Mouse (Mus musculus) kidney, adult 2 months (tissue): Measurements from ENCODE around the gene Cmya5. TPM values are rescaled to one million over a fixed set of nuclear protein-coding genes. Genes with fewer than 3 reads are reported as not detected.

ENCODE experiments used
- DNase-seq: peaks from one replicate; pipeline ENCODE4 v3.0.0; 2021
- H3K27ac ChIP-seq: fragments of 200-500 bp; 2 replicates; pipeline ENCODE4 v1.5.1; 2012; ENCODE audit warnings: low read depth, low read length, control low read depth, inconsistent platforms; ENCODE audit not compliant: insufficient read depth
- H3K27me3 ChIP-seq: fragments of 200-500 bp; replicated peaks from 2 replicates; pipeline ENCODE4 v1.6.1; 2012; ENCODE audit warnings: mild to moderate bottlenecking, moderate library complexity, low read length, inconsistent platforms; ENCODE audit not compliant: control insufficient read depth, insufficient read depth
- H3K36me3 ChIP-seq: fragments of 200-500 bp; 2 replicates; pipeline ENCODE4 v1.6.1; 2012; ENCODE audit warnings: mild to moderate bottlenecking, moderate library complexity, low read length, inconsistent platforms; ENCODE audit not compliant: control insufficient read depth, insufficient read depth
- H3K4me1 ChIP-seq: fragments of 200-500 bp; 2 replicates; pipeline ENCODE4 v1.6.1; 2011; ENCODE audit warnings: low read length; ENCODE audit not compliant: control insufficient read depth, insufficient read depth
- H3K4me3 ChIP-seq: fragments of 200-500 bp; 2 replicates; pipeline ENCODE4 v1.5.1; 2011; ENCODE audit warnings: mild to moderate bottlenecking, low read depth, low read length, control low read depth; ENCODE audit not compliant: insufficient read depth
- CTCF ChIP-seq: fragments of 200-500 bp; conservative IDR thresholded peaks from 2 replicates; pipeline ENCODE4 v1.5.1; 2011; ENCODE audit warnings: low read depth, mild to moderate bottlenecking, control low read depth, low read length, moderate library complexity, mixed read lengths; ENCODE audit not compliant: insufficient read depth, insufficient read length
- POLR2A ChIP-seq: fragments of 200-500 bp; IDR thresholded peaks from one replicate; pipeline ENCODE4 v1.6.1; 2011; ENCODE audit warnings: low read depth, low read length, control low read depth
- WGBS: fragments of 180-500 bp; shearing (Covaris S2); methylation state at CpG from one replicate; pipeline ENCODE4 v1.1.7; 2018; 5-methylcytosine and 5-hydroxymethylcytosine counted together
- polyA plus RNA-seq: library from polyadenylated mRNA; depleted of rRNA; stranded (reverse); fragments of >200 nt; gene quantifications from 2 replicates; pipeline ENCODE4 v1.2.3, GENCODE M21; 2012

Cmya5 gene
- polyA plus RNA-seq, 1 experiment: 1.0 TPM

DNA sequence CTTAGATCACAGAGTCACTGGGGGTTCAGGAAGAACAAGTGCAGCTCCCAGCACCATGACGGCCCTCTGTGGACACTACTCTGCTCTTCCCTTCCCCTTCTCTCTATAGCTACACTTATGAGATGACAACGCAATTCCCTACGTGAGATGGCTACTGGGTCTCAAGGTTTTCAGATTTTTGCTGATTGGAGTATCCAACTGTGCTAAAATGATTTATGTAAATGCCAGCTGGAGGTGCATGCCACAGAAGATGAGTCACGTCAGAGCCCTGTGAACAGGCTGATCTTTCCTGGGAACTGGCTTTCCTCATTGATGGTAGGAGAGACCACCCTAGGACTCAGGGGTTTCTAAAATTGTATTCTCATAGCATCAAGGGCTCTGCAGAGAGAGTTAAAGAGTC is 83.2 kb downstream of the Cmya5 start:
- Histone ChIP-seq H3K4me1 (no peaks in the 10 kb centered on the region), H3K27me3 (no peaks in the 10 kb centered on the region), H3K36me3 (no peaks in the 10 kb centered on the region), H3K27ac (no peak overlapping the region), H3K4me3 (no peak overlapping the region)
- WGBS: 88% methylated on average over 4 of the region's 4 CpGs
- DNase-seq: no peak
- TF ChIP-seq POLR2A (no peak), CTCF (no peak)

DNA sequence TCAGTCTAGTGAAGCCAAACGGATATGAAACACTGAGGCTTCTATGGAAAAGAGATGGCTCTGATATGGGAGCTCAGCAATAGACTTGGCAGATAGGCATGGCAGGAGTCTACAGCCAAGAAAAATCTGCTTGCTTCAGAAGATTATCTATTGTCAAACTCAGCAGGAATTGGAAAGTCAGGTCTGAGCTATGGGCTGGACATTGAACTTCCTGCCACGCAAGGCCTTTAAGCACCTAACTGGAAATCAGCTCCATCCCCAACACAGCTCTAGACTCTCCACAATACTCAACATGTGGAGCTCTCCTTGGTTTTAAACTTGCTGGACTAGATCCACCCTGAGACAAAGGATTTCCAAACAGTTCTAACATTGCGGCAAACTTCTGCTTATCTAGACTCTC is 84.1 kb downstream of the Cmya5 start:
- no peak for TF ChIP-seq POLR2A
- no peak for TF ChIP-seq CTCF
- H3K27me3 ChIP-seq: no peaks in the 10 kb centered on the region
- H3K36me3 ChIP-seq: no peaks in the 10 kb centered on the region
- no peak for DNase-seq
- no peaks in the 10 kb centered on the region for H3K4me1 ChIP-seq
- no peak overlapping the region for H3K27ac ChIP-seq
- 81% methylated on average over 3 of the region's 3 CpGs for WGBS
- no peak overlapping the region for H3K4me3 ChIP-seq

DNA sequence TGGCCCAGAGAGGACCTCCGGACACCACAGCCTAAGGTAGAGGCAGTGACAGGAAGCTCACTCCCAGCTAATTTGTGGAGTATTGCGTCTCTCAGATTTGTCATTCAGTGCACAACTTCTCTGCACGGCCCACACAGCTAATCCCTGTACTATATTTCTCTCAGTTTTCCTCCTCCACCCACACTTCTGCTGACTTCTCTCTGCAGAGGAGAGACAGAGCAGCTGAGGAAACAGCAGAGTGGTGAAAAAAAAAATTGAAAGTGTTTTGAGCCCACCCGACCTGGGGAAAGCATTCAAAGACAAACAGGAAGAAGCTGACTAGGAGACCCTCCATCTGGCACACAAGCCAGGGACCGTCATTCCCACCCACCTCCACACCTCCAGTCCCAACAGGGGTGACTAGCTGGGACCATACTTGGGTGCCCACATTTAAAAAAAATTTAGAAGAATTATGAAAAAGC is 85.9 kb downstream of the Cmya5 start:
- TF ChIP-seq CTCF (no peak), POLR2A (no peak)
- no peaks in the 10 kb centered on the region for H3K36me3 ChIP-seq
- no peak overlapping the region for H3K27ac ChIP-seq
- no peaks in the 10 kb centered on the region for H3K4me1 ChIP-seq
- no peak overlapping the region for H3K4me3 ChIP-seq
- H3K27me3 ChIP-seq: no peaks in the 10 kb centered on the region
- 61% methylated on average over 5 of the region's 5 CpGs for WGBS
- no peak for DNase-seq

DNA sequence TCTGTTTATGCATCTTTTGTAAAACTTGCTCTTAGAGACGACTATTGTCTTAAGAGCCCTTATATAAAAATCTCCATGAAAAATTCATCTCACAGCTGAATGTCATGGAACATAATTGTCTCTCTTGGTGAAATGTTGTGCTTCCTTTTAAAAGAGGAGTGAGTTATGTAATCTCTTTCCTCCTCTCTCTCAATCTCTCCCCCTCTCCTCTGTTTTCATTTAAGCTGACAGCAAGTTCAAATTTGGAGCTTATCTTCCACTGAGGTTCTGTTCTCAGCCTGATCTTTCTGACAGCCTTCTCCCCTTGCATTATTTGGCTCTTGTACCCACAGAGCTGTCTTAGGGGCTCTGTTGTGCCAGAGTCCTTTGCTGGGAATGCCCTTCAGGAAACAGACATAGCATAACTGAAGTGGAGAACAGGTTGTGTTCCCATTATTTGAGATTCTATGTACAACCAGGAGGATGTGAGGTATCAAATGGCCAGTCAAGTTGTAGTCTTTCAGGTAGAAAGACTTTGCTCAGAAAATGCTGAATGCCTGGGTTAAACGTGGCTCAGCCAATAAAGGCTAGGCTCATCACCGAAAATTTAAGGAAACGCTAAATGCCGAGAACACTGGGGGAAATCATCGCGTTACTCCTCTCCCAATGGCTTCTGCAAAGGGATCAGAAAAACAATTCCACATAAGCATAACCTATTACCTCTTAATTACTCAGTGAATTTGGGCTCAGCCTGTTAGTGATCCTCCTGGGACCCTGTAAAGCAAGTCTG is 86.8 kb downstream of the Cmya5 start:
- WGBS: 78% methylated on average over 7 of the region's 7 CpGs
- H3K36me3 ChIP-seq: no peaks in the 10 kb centered on the region

DNA sequence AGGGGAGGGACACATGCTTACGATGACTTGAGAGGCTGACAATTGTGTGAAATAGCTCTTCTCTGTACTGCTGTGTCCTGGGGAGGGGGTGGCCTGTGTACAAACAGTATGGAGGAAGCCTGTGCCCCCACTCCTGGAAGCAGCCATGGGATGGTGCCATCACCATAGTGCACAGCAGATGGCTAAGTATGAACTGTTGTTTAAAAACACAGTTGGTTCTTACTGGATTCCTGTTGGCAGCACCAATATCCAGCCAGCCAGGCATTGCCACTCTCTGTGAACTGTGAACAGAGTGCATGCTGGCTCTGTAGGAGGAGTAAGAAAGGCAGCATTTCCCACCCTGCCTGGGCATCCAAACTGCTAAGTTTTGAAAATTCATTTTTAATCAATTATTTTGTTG is 88.4 kb downstream of the Cmya5 start:
- Histone ChIP-seq H3K4me1 (no peaks in the 10 kb centered on the region), H3K27me3 (no peaks in the 10 kb centered on the region), H3K36me3 (no peaks in the 10 kb centered on the region), H3K27ac (no peak overlapping the region), H3K4me3 (no peak overlapping the region)
- whole genome bisulfite sequencing: 84% methylated on average over 1 of the region's 1 CpGs
- TF ChIP-seq CTCF: no peak
- no peak for TF ChIP-seq POLR2A
- no peak for DNase-seq

More for the DNA sequence above, 86.8 kb downstream of the Cmya5 start:
- Histone ChIP-seq H3K4me1 (no peaks in the 10 kb centered on the region), H3K4me3 (no peak overlapping the region), H3K27ac (no peak overlapping the region), H3K27me3 (no peaks in the 10 kb centered on the region)
- DNase-seq: no peak
- TF ChIP-seq CTCF: no peak
- TF ChIP-seq POLR2A: no peak

DNA sequence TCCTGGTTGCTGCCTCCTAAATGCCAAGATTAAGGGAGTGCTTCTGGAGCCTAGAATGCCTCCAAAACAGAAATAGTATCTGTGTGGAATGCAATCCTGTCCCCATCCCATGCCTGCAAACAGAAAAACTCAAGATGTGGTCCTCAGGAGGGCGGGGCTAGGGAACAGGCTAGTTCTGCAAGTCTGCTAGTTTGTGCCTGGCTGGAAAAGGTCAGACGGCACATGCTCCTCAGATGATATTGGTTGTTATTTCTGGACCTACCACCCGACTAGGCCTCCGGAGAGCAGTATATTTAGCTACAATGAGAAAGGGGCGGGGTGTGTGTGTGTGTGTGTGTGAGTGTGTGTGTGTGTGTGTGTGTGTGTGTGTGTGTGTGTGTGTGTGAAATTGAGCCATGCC is 93.0 kb downstream of the Cmya5 start:
- DNase-seq: no peak
- Histone ChIP-seq H3K4me1 (no peaks in the 10 kb centered on the region), H3K36me3 (no peaks in the 10 kb centered on the region), H3K27ac (no peak overlapping the region), H3K27me3 (no peaks in the 10 kb centered on the region), H3K4me3 (no peak overlapping the region)
- TF ChIP-seq CTCF: no peak
- 83% methylated on average over 5 of the region's 5 CpGs for WGBS

DNA sequence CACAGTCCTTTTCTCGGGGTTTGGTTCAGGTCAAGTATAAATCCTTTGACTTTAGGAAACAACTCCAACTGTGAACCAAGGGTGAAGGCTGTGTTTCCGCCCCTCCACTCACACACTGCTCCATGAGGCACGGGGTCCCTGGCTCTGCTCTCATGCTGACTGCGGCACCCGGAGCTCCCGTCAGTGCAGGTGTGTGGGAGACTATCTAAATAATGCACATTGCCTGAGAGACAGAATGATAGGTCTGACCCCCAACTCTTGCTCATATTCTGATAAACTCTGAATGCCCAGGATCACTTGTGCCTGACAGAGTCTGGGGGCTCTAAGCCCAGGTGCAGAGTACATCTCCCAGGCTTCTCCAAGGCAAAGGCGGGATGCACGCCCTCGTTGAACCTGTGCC is 103.5 kb downstream of the Cmya5 start:
- WGBS: 63% methylated on average over 9 of the region's 9 CpGs
- no peak for TF ChIP-seq CTCF
- TF ChIP-seq POLR2A: no peak
- no peaks in the 10 kb centered on the region for H3K36me3 ChIP-seq
- H3K27me3 ChIP-seq: no peaks in the 10 kb centered on the region
- H3K27ac ChIP-seq: no peak overlapping the region
- H3K4me1 ChIP-seq: no peaks in the 10 kb centered on the region
- H3K4me3 ChIP-seq: no peak overlapping the region
- DNase-seq: no peak

DNA sequence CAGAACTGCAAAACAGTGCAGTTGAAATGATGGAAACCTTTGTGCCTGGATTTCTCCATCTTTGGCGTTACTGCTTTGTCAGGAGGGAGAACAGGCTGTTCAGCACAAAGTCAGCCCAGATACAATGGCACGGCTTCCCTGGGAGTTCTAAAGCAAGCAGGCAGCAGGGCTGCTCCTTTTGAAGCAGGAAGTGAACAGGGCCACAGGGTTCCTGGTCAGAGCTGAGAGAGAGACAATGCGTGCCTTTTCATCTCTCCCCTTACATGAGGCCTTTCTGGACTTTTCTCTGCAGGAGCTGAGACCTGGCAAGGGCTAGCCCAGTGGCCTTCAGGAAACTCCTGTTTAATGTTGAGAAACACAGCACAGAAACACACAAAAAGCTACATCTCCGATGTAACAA is 108.3 kb downstream of the Cmya5 start:
- Histone ChIP-seq H3K4me3 (no peak overlapping the region), H3K27me3 (no peaks in the 10 kb centered on the region), H3K27ac (no peak overlapping the region), H3K36me3 (no peaks in the 10 kb centered on the region), H3K4me1 (no peaks in the 10 kb centered on the region)
- no peak for DNase-seq
- WGBS: 74% methylated on average over 4 of the region's 4 CpGs
- no peak for TF ChIP-seq CTCF
- no peak for TF ChIP-seq POLR2A
